7 mouse cellular contexts compared by ENCODE assay signal in the genomic region with DNA sequence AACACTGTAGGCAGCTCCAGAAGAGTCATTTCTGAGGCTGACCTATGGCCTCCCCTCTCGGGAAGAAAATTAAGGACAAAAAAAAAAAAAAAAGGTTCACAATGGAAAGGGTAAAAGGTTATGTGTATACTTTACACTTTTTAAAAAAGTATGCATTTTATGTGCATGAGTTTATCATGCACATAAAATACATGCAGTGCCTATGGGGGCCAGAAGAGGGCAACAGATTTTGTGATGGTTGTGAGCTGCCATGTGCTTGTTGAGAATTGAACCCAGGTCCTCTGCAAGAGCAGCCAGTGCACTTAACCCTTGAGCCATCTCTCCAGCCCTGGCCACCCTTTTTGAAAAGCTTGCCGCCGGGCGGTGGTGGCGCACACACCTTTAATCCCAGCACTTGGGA. TPM values are rescaled to one million over a fixed set of nuclear protein-coding genes. Genes with fewer than 3 reads are reported as not detected.
A peak's percentile ranks its signal among the peaks of the same experiment; 100 is the strongest.
DNase-seq lines count a peak whose midpoint lies in the region; ATAC-seq and TF ChIP-seq lines count a peak whose summit lies in the region.

No protein-coding gene starts in this region.

- WGBS in kidney, postnatal 0 days: 58% methylated on average over 5 of the region's 5 CpGs
- WGBS in kidney, embryonic 14.5 days: 65% methylated on average over 5 of the region's 5 CpGs
- 58% methylated on average over 5 of the region's 5 CpGs for WGBS in embryonic facial prominence, embryonic 10.5 days

- TF ChIP-seq CTCF in kidney, postnatal 0 days (IDR thresholded peaks at IDR 0.05; ENCODE audit: low read depth): peak; percentile 55

- no peak for DNase-seq in kidney, postnatal 0 days (ENCODE audit: low spot score)
- DNase-seq in NIH3T3 (ENCODE audit: low read depth): peak; percentile 31
- peak; percentile 43 for DNase-seq in embryonic facial prominence, embryonic 10.5 days (ENCODE audit: low spot score)
- peak; percentile 30 for DNase-seq in naive thymus-derived CD4-positive, alpha-beta T cell, adult 2 months (ENCODE audit: low read depth)
- no peak for DNase-seq in natural killer cell, adult 2 months (ENCODE audit: low spot score in 2 of 2)

- peaks cover 16% of the 10 kb centered on the region; the same call in 1 of the 2 replicates for H3K27me3 ChIP-seq in kidney, postnatal 0 days (ENCODE audit: insufficient read depth, low read length)
- H3K27me3 ChIP-seq in kidney, embryonic 14.5 days (ENCODE audit: control insufficient read depth, insufficient read depth, low read length): peaks cover 37% of the 10 kb centered on the region
- H3K27me3 ChIP-seq in embryonic facial prominence, embryonic 10.5 days (replicated peaks; ENCODE audit: low read depth, poor library complexity, severe bottlenecking): peaks cover 83% of the 10 kb centered on the region

- H3K9ac ChIP-seq in kidney, postnatal 0 days (ENCODE audit: low read depth, low read length): 0 out of 2 replicates have a peak overlapping the region, but pooled peaks have one; percentile 40
- H3K9ac ChIP-seq in kidney, embryonic 14.5 days (ENCODE audit: low read depth, low read length): no peak overlapping the region

- no peaks in the 10 kb centered on the region for H3K36me3 ChIP-seq in kidney, postnatal 0 days (ENCODE audit: insufficient read depth, low read length)
- no peaks in the 10 kb centered on the region for H3K36me3 ChIP-seq in kidney, embryonic 14.5 days (ENCODE audit: control insufficient read depth, insufficient read depth, low read length)
- H3K36me3 ChIP-seq in embryonic facial prominence, embryonic 10.5 days (replicated peaks): no peaks in the 10 kb centered on the region

- H3K4me2 ChIP-seq in kidney, postnatal 0 days (ENCODE audit: low read length): no peak overlapping the region
- H3K4me2 ChIP-seq in kidney, embryonic 14.5 days (replicated peaks; ENCODE audit: low read depth, low read length): no peak overlapping the region

- H3K9me3 ChIP-seq in kidney, postnatal 0 days (replicated peaks; ENCODE audit: low read length): no peaks in the 10 kb centered on the region
- H3K9me3 ChIP-seq in kidney, embryonic 14.5 days (ENCODE audit: control insufficient read depth, low read length): no peaks in the 10 kb centered on the region
- 0 out of 2 replicates have a peak, but pooled peaks cover 4% of the 10 kb centered on the region for H3K9me3 ChIP-seq in embryonic facial prominence, embryonic 10.5 days

- ATAC-seq in kidney, postnatal 0 days (replicated peaks; ENCODE audit: low FRiP score, low read depth): no peak
- no peak for ATAC-seq in kidney, embryonic 14.5 days (ENCODE audit: low FRiP score, low TSS enrichment)
- ATAC-seq in inflammation-experienced regulatory T-cells, adult 6 months: no peak

- peaks cover 16% of the 10 kb centered on the region; the same call in 1 of the 2 replicates for H3K4me1 ChIP-seq in kidney, postnatal 0 days (replicated peaks; ENCODE audit: insufficient read depth, low read length)
- peaks cover 14% of the 10 kb centered on the region; the same call in 1 of the 2 replicates for H3K4me1 ChIP-seq in kidney, embryonic 14.5 days (ENCODE audit: control insufficient read depth, insufficient read depth, low read length)
- peaks cover 25% of the 10 kb centered on the region for H3K4me1 ChIP-seq in embryonic facial prominence, embryonic 10.5 days

- H3K27ac ChIP-seq in kidney, postnatal 0 days: no peak overlapping the region
- no peak overlapping the region for H3K27ac ChIP-seq in kidney, embryonic 14.5 days (ENCODE audit: low read depth, low read length)
- no peak overlapping the region for H3K27ac ChIP-seq in embryonic facial prominence, embryonic 10.5 days (replicated peaks)

- no peak overlapping the region for H3K4me3 ChIP-seq in kidney, postnatal 0 days (replicated peaks; ENCODE audit: low read depth, low read length)
- no peak overlapping the region for H3K4me3 ChIP-seq in kidney, embryonic 14.5 days (ENCODE audit: low read length)
- no peak overlapping the region; the same call in 1 of the 2 replicates for H3K4me3 ChIP-seq in embryonic facial prominence, embryonic 10.5 days

RNA-seq across cellular contexts. Expression of gene Gm13420, which starts 3.6 kb away (rescaled TPM):
- 3.8 and 4.5 TPM in 2 replicates for polyA plus RNA-seq in kidney, postnatal 0 days (2015; fragmentation: Nextera tagmentation; extraction: Ambion mirVana)
- 0.84 and 1.5 TPM in 2 replicates for polyA plus RNA-seq in kidney, embryonic 14.5 days (2014; fragmentation: Nextera tagmentation; extraction: Ambion mirVana)
- polyA plus RNA-seq in embryonic facial prominence, embryonic 10.5 days (2016; fragmentation: Nextera tagmentation; extraction: Ambion mirVana): not detected in 2 replicates
- polyA plus RNA-seq in inflammation-experienced regulatory T-cells, adult 6 months (2017; shearing (Covaris generic)): not detected

RNA-seq across cellular contexts. Expression of gene Gm13547, which starts 11.3 kb away (rescaled TPM):
- 0.41 TPM in 1 of 2 replicates, not detected in the other for polyA plus RNA-seq in kidney, postnatal 0 days (2015; fragmentation: Nextera tagmentation; extraction: Ambion mirVana)
- 0.41 and 1.0 TPM in 2 replicates for polyA plus RNA-seq in kidney, embryonic 14.5 days (2014; fragmentation: Nextera tagmentation; extraction: Ambion mirVana)
- polyA plus RNA-seq in embryonic facial prominence, embryonic 10.5 days (2016; fragmentation: Nextera tagmentation; extraction: Ambion mirVana): not detected in 2 replicates
- not detected for polyA plus RNA-seq in inflammation-experienced regulatory T-cells, adult 6 months (2017; shearing (Covaris generic))

RNA-seq across cellular contexts. Expression of gene Coq4, which starts 39.4 kb away (rescaled TPM):
- 29.3 and 31.1 TPM in 2 replicates for polyA plus RNA-seq in kidney, postnatal 0 days (2015; fragmentation: Nextera tagmentation; extraction: Ambion mirVana)
- polyA plus RNA-seq in kidney, embryonic 14.5 days (2014; fragmentation: Nextera tagmentation; extraction: Ambion mirVana): 44.8 and 47.0 TPM in 2 replicates
- 45.0 and 50.5 TPM in 2 replicates for polyA plus RNA-seq in embryonic facial prominence, embryonic 10.5 days (2016; fragmentation: Nextera tagmentation; extraction: Ambion mirVana)
- polyA plus RNA-seq in inflammation-experienced regulatory T-cells, adult 6 months (2017; shearing (Covaris generic)): 1 to 10 TPM; 4.6 to 9.7 (median 7.0) TPM

RNA-seq across cellular contexts. Expression of gene Trub2, which starts 40.5 kb away (rescaled TPM):
- 24.1 and 25.9 TPM in 2 replicates for polyA plus RNA-seq in kidney, postnatal 0 days (2015; fragmentation: Nextera tagmentation; extraction: Ambion mirVana)
- 36.5 and 41.3 TPM in 2 replicates for polyA plus RNA-seq in kidney, embryonic 14.5 days (2014; fragmentation: Nextera tagmentation; extraction: Ambion mirVana)
- polyA plus RNA-seq in embryonic facial prominence, embryonic 10.5 days (2016; fragmentation: Nextera tagmentation; extraction: Ambion mirVana): 60.7 and 65.1 TPM in 2 replicates
- 10 to 100 TPM; 21.5 to 28.8 (median 24.7) TPM for polyA plus RNA-seq in inflammation-experienced regulatory T-cells, adult 6 months (2017; shearing (Covaris generic))

RNA-seq across cellular contexts. Expression of gene Slc27a4, which starts 54.6 kb away (rescaled TPM):
- 15.0 and 15.5 TPM in 2 replicates for polyA plus RNA-seq in kidney, postnatal 0 days (2015; fragmentation: Nextera tagmentation; extraction: Ambion mirVana)
- 9.1 and 11.4 TPM in 2 replicates for polyA plus RNA-seq in kidney, embryonic 14.5 days (2014; fragmentation: Nextera tagmentation; extraction: Ambion mirVana)
- polyA plus RNA-seq in embryonic facial prominence, embryonic 10.5 days (2016; fragmentation: Nextera tagmentation; extraction: Ambion mirVana): 10.1 and 11.2 TPM in 2 replicates
- 1 to 10 TPM; 1.2 to 3.7 (median 2.3) TPM for polyA plus RNA-seq in inflammation-experienced regulatory T-cells, adult 6 months (2017; shearing (Covaris generic))

Comparison
In these comparisons a context has a peak if more than half of its experiments do, and no peak if none do; other contexts are left out.
1. DNase-seq: peak in NIH3T3 (single experiment), embryonic facial prominence, embryonic 10.5 days (single experiment) and naive thymus-derived CD4-positive, alpha-beta T cell, adult 2 months (single experiment); none in kidney, postnatal 0 days (single experiment) and natural killer cell, adult 2 months (0 of 2).